Mouse (Mus musculus): ENCODE data around the gene Usp27x.

Gene Usp27x

GRCm38 (mm10) chrX:7375716-7376480 is at the start of gene Usp27x:
Gene Usp27x, minus strand, starts transcription at chrX:7375830.
- DNase-seq = peak; percentile 68

GRCm38 (mm10) chrX:7422691-7423111 is 47.1 kb upstream of the Usp27x start:
- DNase-seq = peak; percentile 50

- no peak for DNase-seq
These were observed 46.5 kb upstream of the Usp27x start for GRCm38 (mm10) chrX:7422166-7422565.

GRCm38 (mm10) chrX:7421016-7421415 is 45.4 kb upstream of the Usp27x start:
- DNase-seq = peak; percentile 27

- DNase-seq = no peak
These were observed 40.7 kb upstream of the Usp27x start for GRCm38 (mm10) chrX:7416178-7416871.

- no peak for DNase-seq
These were observed 39.7 kb upstream of the Usp27x start for GRCm38 (mm10) chrX:7415308-7415707.

GRCm38 (mm10) chrX:7412239-7413033 is 36.8 kb upstream of the Usp27x start:
- DNase-seq = no peak

GRCm38 (mm10) chrX:7376586-7376985 is 956 bp upstream of the Usp27x start:
- no peak for DNase-seq

GRCm38 (mm10) chrX:7375322-7375715 is 311 bp downstream of the Usp27x start:
- DNase-seq = no peak

- no peak for DNase-seq
These were observed 50.2 kb downstream of the Usp27x start for GRCm38 (mm10) chrX:7325455-7325854.

- DNase-seq = peak; percentile 46
These were observed 53.3 kb downstream of the Usp27x start for GRCm38 (mm10) chrX:7322288-7322687.
